Mouse (Mus musculus): Measurements from ENCODE around the gene Ndufa12. TPM values are rescaled to one million over a fixed set of nuclear protein-coding genes. Genes with fewer than 3 reads are reported as not detected.
A peak's percentile ranks its signal among the peaks of the same experiment; 100 is the strongest.

Gene Ndufa12
- total RNA-seq (2021), result 100 to 1,000 TPM; 218 to 239 TPM
- long read RNA-seq, experiment 1, transcript Ndufa12-201 (4 exons, 1,110 nt), result major isoform, 133 of 139 reads
- long read RNA-seq, experiment 1, partial matches to known transcripts, result 2 of 139 reads
- long read RNA-seq, experiment 1, other reads (novel, unspliced or antisense), result 4 of 139 reads
- long read RNA-seq, experiment 2, transcript Ndufa12-201 (4 exons, 1,110 nt), result major isoform, 84 of 85 reads
- long read RNA-seq, experiment 2, partial matches to known transcripts, result 0 of 85 reads
- long read RNA-seq, experiment 2, other reads (novel, unspliced or antisense), result 1 of 85 reads

- intact Hi-C loops (cut with DNase I), result loop anchor here (5.0 kb wide), 1 partner anchor 161 kb away; the partner anchor contains the start of genes Fgd6 and Vezt
- peak within 1 kb of the TSS; percentile 92 for H3K4me3 ChIP-seq
- TF ChIP-seq CTCF (IDR thresholded peaks at IDR 0.05), result peak; percentile 48
- DNase-seq (ENCODE audit: extremely low spot score in 1 of 2, low spot score in 2 of 2), result peak; percentile 94 to 96
- peak within 1 kb of the TSS; percentile 92 for H3K27ac ChIP-seq
These were observed at the start of gene Ndufa12 for GRCm38 (mm10) chr10:94198482-94199405. TSS of gene Ndufa12 (plus strand) at chr10:94198720.

GRCm38 (mm10) chr10:94151488-94151887 is 47.0 kb upstream of the Ndufa12 start:
- no peak for DNase-seq (ENCODE audit: extremely low spot score in 1 of 2, low spot score in 2 of 2)
- no peak overlapping the region for H3K4me3 ChIP-seq
- no peak overlapping the region for H3K27ac ChIP-seq
- TF ChIP-seq CTCF (IDR thresholded peaks at IDR 0.05), result no peak
- intact Hi-C loops (cut with DNase I), result no loop called here

- no peak overlapping the region for H3K27ac ChIP-seq
- intact Hi-C loops (cut with DNase I), result no loop called here
- no peak for DNase-seq (ENCODE audit: extremely low spot score in 1 of 2, low spot score in 2 of 2)
- no peak for TF ChIP-seq CTCF (IDR thresholded peaks at IDR 0.05)
- no peak overlapping the region for H3K4me3 ChIP-seq
These were observed 44.7 kb upstream of the Ndufa12 start for GRCm38 (mm10) chr10:94153841-94154240.

- intact Hi-C loops (cut with DNase I), result no loop called here
These were observed 39.6 kb upstream of the Ndufa12 start for GRCm38 (mm10) chr10:94158962-94159361.

GRCm38 (mm10) chr10:94159406-94159805 is 39.1 kb upstream of the Ndufa12 start:
- no peak for TF ChIP-seq CTCF (IDR thresholded peaks at IDR 0.05)
- intact Hi-C loops (cut with DNase I), result no loop called here
- H3K27ac ChIP-seq, result no peak overlapping the region
- no peak for DNase-seq (ENCODE audit: extremely low spot score in 1 of 2, low spot score in 2 of 2)
- H3K4me3 ChIP-seq, result no peak overlapping the region

More at GRCm38 (mm10) chr10:94158962-94159361, 39.6 kb upstream of the Ndufa12 start:
- TF ChIP-seq CTCF (IDR thresholded peaks at IDR 0.05), result no peak
- Histone ChIP-seq H3K27ac (no peak overlapping the region), H3K4me3 (no peak overlapping the region)
- no peak for DNase-seq (ENCODE audit: extremely low spot score in 1 of 2, low spot score in 2 of 2)

- Histone ChIP-seq H3K4me3 (no peak overlapping the region), H3K27ac (no peak overlapping the region)
- no peak for DNase-seq (ENCODE audit: extremely low spot score in 1 of 2, low spot score in 2 of 2)
- no peak for TF ChIP-seq CTCF (IDR thresholded peaks at IDR 0.05)
- intact Hi-C loops (cut with DNase I), result no loop called here
These were observed 37.3 kb upstream of the Ndufa12 start for GRCm38 (mm10) chr10:94161051-94161765.

- no peak for DNase-seq (ENCODE audit: extremely low spot score in 1 of 2, low spot score in 2 of 2)
- no peak for TF ChIP-seq CTCF (IDR thresholded peaks at IDR 0.05)
- Histone ChIP-seq H3K4me3 (no peak overlapping the region), H3K27ac (no peak overlapping the region)
- intact Hi-C loops (cut with DNase I), result no loop called here
These were observed 36.5 kb upstream of the Ndufa12 start for GRCm38 (mm10) chr10:94162031-94162430.

GRCm38 (mm10) chr10:94164104-94164845 is 34.2 kb upstream of the Ndufa12 start:
- no peak for DNase-seq (ENCODE audit: extremely low spot score in 1 of 2, low spot score in 2 of 2)

GRCm38 (mm10) chr10:94165426-94165825 is 33.1 kb upstream of the Ndufa12 start:
- intact Hi-C loops (cut with DNase I), result no loop called here
- no peak overlapping the region for H3K4me3 ChIP-seq
- DNase-seq (ENCODE audit: extremely low spot score in 1 of 2, low spot score in 2 of 2), result no peak
- H3K27ac ChIP-seq, result no peak overlapping the region
- no peak for TF ChIP-seq CTCF (IDR thresholded peaks at IDR 0.05)

More at GRCm38 (mm10) chr10:94164104-94164845, 34.2 kb upstream of the Ndufa12 start:
- TF ChIP-seq CTCF (IDR thresholded peaks at IDR 0.05), result no peak
- no peak overlapping the region for H3K27ac ChIP-seq
- intact Hi-C loops (cut with DNase I), result no loop called here
- no peak overlapping the region for H3K4me3 ChIP-seq

- H3K4me3 ChIP-seq, result no peak overlapping the region
- intact Hi-C loops (cut with DNase I), result no loop called here
- no peak for TF ChIP-seq CTCF (IDR thresholded peaks at IDR 0.05)
- no peak for DNase-seq (ENCODE audit: extremely low spot score in 1 of 2, low spot score in 2 of 2)
- H3K27ac ChIP-seq, result no peak overlapping the region
These were observed 31.3 kb upstream of the Ndufa12 start for GRCm38 (mm10) chr10:94167051-94167750.
